In the genomic region with DNA sequence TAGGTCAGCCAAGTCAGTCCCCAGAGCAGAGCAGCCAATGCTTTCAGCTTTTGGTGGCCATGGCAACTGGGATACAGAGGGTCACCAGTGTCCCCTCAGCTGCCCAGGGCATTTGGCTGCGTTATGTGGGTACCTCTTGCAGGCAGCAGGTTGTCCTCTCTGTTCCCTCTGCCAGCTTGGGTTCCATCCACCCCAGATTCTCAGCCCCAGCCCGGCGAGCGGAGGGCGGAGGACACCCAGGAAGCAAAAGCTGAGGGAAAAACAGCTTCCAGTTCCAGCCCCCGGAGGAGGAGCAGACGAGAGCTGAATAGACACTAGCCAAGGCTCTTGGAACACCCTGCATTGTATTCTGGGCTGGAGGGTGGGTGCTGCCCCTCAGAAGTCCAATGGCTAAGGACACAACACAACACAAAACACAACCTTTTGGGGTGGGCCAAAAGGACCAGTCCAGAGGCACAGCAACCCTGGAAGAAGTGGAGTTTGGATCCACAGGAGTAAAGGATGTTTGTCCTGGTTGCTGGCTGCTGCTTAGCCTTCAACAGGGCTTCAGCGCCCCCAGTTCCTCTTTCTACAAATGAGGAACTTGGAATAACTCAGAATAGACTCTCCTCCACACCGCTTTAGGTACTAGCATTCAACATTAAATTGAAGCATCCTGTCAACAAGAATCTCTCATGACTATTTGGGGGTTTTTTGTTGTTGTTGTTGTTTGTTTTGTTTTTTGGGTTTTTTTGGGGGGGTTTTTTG, we compare ENCODE assay signal across 11 mouse cellular contexts. TPM values are rescaled to one million over a fixed set of nuclear protein-coding genes. Genes with fewer than 3 reads are reported as not detected.
DNase-seq lines count a peak whose midpoint lies in the region; ATAC-seq and TF ChIP-seq lines count a peak whose summit lies in the region.
"Had no signal": no experiment of that assay in that cellular context is flagged by ENCODE, and none has a peak within 500 bp of the region (broad histone marks: within the 10 kb centered on the region; RNA-seq: fewer than 3 reads in every experiment).

No protein-coding gene starts in this region.

- no peak overlapping the region for H3K9ac ChIP-seq in hindbrain, postnatal 0 days (replicated peaks; ENCODE audit: low read length)
- no peak overlapping the region for H3K9ac ChIP-seq in stomach, postnatal 0 days (ENCODE audit: low read length)
- H3K9ac ChIP-seq: forebrain, embryonic 12.5 days had no signal

- no peaks in the 10 kb centered on the region for H3K4me1 ChIP-seq in hindbrain, postnatal 0 days (ENCODE audit: insufficient read depth, low read length)
- H3K4me1 ChIP-seq in stomach, postnatal 0 days (replicated peaks; ENCODE audit: control insufficient read depth, insufficient read depth) = no peaks in the 10 kb centered on the region
- H3K4me1 ChIP-seq: forebrain, embryonic 12.5 days had no signal

- no peak for TF ChIP-seq EP300 in stomach, postnatal 0 days (optimal IDR thresholded peaks at IDR 0.05)

- peak; percentile 43; the same call in 1 of the 2 replicates for ATAC-seq in hindbrain, postnatal 0 days
- no peak for ATAC-seq in stomach, postnatal 0 days (ENCODE audit: low FRiP score, low TSS enrichment)

- peak overlapping the region; percentile 22; the same call in 1 of the 2 replicates for H3K27ac ChIP-seq in hindbrain, postnatal 0 days
- H3K27ac ChIP-seq in stomach, postnatal 0 days (replicated peaks) = no peak overlapping the region
- H3K27ac ChIP-seq: forebrain, embryonic 12.5 days; kidney, postnatal 0 days had no signal

- no peak overlapping the region for H3K4me2 ChIP-seq in hindbrain, postnatal 0 days (ENCODE audit: low read depth, low read length)
- H3K4me2 ChIP-seq in stomach, postnatal 0 days (replicated peaks; ENCODE audit: low read depth) = no peak overlapping the region
- H3K4me2 ChIP-seq: forebrain, embryonic 12.5 days had no signal

- peaks cover 23% of the 10 kb centered on the region; the same call in 1 of the 2 replicates for H3K36me3 ChIP-seq in hindbrain, postnatal 0 days (ENCODE audit: insufficient read depth, low read length)
- peaks cover 9% of the 10 kb centered on the region; the same call in 1 of the 2 replicates for H3K36me3 ChIP-seq in stomach, postnatal 0 days (ENCODE audit: control insufficient read depth, insufficient read depth, low read length)

- H3K4me3 ChIP-seq in hindbrain, postnatal 0 days (ENCODE audit: low read length) = no peak overlapping the region
- no peak overlapping the region for H3K4me3 ChIP-seq in stomach, postnatal 0 days (ENCODE audit: low read depth, low read length)
- H3K4me3 ChIP-seq: forebrain, embryonic 12.5 days had no signal

- no peaks in the 10 kb centered on the region for H3K9me3 ChIP-seq in hindbrain, postnatal 0 days (ENCODE audit: low read length)
- no peaks in the 10 kb centered on the region for H3K9me3 ChIP-seq in stomach, postnatal 0 days (ENCODE audit: control insufficient read depth, low read length)
- H3K9me3 ChIP-seq: forebrain, embryonic 12.5 days had no signal

- no peak for TF ChIP-seq CTCF in hindbrain, postnatal 0 days (IDR thresholded peaks at IDR 0.05; ENCODE audit: low read depth)
- TF ChIP-seq CTCF in stomach, postnatal 0 days (IDR thresholded peaks at IDR 0.05; ENCODE audit: low read depth) = no peak

- peak; percentile 7 for DNase-seq in embryo, embryonic 10.5 days (ENCODE audit: low spot score)
- DNase-seq in embryo, embryonic 11 days = no peak
- DNase-seq in left cerebral cortex, adult 18-20 months (ENCODE audit: low spot score in 2 of 2) = peak; percentile 43 to 67
- DNase-seq in left cerebral cortex, adult 8-10 months (ENCODE audit: low spot score in 2 of 2) = no peak
- peak; percentile 65 for DNase-seq in B cell, adult 2 months
- peak; percentile 32 for DNase-seq in hindbrain, postnatal 0 days (ENCODE audit: low spot score)
- DNase-seq in stomach, postnatal 0 days (ENCODE audit: low spot score) = no peak
- DNase-seq in ovary, postnatal 36 days (ENCODE audit: low spot score) = no peak
- DNase-seq: adrenal gland, postnatal 25 days had no signal

- WGBS in hindbrain, postnatal 0 days = 56% methylated on average over 9 of the region's 9 CpGs
- WGBS in stomach, postnatal 0 days = 86% methylated on average over 9 of the region's 9 CpGs

- no peaks in the 10 kb centered on the region for H3K27me3 ChIP-seq in hindbrain, postnatal 0 days (ENCODE audit: insufficient read depth, low read length)
- H3K27me3 ChIP-seq in stomach, postnatal 0 days (ENCODE audit: control insufficient read depth, insufficient read depth, low read length) = no peaks in the 10 kb centered on the region
- H3K27me3 ChIP-seq: forebrain, embryonic 12.5 days had no signal

RNA-seq across cellular contexts. Expression of a gene that starts 7.8 kb away (rescaled TPM):
- total RNA-seq in left cerebral cortex, adult 18-20 months (2021) = 100 to 1,000 TPM; 108 TPM
- total RNA-seq in left cerebral cortex, adult 8-10 months (2022) = 100 to 1,000 TPM in 2 of 4 experiments, 10 to 100 TPM in 2; 97.0 to 104 (median 99.4) TPM
- total RNA-seq in hindbrain, postnatal 0 days (2014; rRNA removed) = 80.5 and 88.1 TPM in 2 replicates
- polyA plus RNA-seq in hindbrain, postnatal 0 days (2015; fragmentation: Nextera tagmentation; extraction: Ambion mirVana) = 22.2 and 25.3 TPM in 2 replicates
- 20.0 and 20.3 TPM in 2 replicates for polyA plus RNA-seq in stomach, postnatal 0 days (2015; fragmentation: Nextera tagmentation; extraction: Ambion mirVana)

RNA-seq across cellular contexts. Expression of a gene that starts 58.8 kb away (rescaled TPM):
- 10 to 100 TPM; 62.0 to 66.4 TPM for total RNA-seq in left cerebral cortex, adult 18-20 months (2021)
- 10 to 100 TPM; 60.7 to 71.6 (median 61.4) TPM for total RNA-seq in left cerebral cortex, adult 8-10 months (2022)
- 73.4 and 81.7 TPM in 2 replicates for total RNA-seq in hindbrain, postnatal 0 days (2014; rRNA removed)
- polyA plus RNA-seq in hindbrain, postnatal 0 days (2015; fragmentation: Nextera tagmentation; extraction: Ambion mirVana) = 22.8 and 24.3 TPM in 2 replicates
- polyA plus RNA-seq in stomach, postnatal 0 days (2015; fragmentation: Nextera tagmentation; extraction: Ambion mirVana) = 11.2 and 11.7 TPM in 2 replicates

Comparison
In these comparisons a context has a peak if more than half of its experiments do, and no peak if none do; other contexts are left out.
1. DNase-seq: peak in embryo, embryonic 10.5 days (single experiment), left cerebral cortex, adult 18-20 months (2 of 2), B cell, adult 2 months (2 of 2) and hindbrain, postnatal 0 days (single experiment); none in embryo, embryonic 11 days (single experiment), left cerebral cortex, adult 8-10 months (0 of 2), stomach, postnatal 0 days (single experiment) and ovary, postnatal 36 days (single experiment).